Mouse (Mus musculus): ENCODE measurements around the gene Fam149b.
"Not testable (repeated sequence)": the region's sequence is repeated elsewhere in the genome, so short reads cannot be mapped to it uniquely, and the experiment has no call there.

Fam149b gene
- long read RNA-seq, experiment 1, full-length matches to known transcripts = 3 of 4 reads
- long read RNA-seq, experiment 1, partial matches to known transcripts = 0 of 4 reads
- long read RNA-seq, experiment 1, other reads (novel, unspliced or antisense) = 1 of 4 reads
- long read RNA-seq, experiment 2, partial matches to known transcripts = 6 of 9 reads
- long read RNA-seq, experiment 2, other reads (novel, unspliced or antisense) = 3 of 9 reads

- intact Hi-C loops (cut with DNase I) = loop anchor here (5.0 kb wide), 1 partner anchor 44 kb away; the partner anchor contains the start of gene Mrps16
These were observed at the start of gene Fam149b, which contains the start of gene Ecd for GRCm38 (mm10) chr14:20347991-20348541. TSS of gene Fam149b (plus strand) at chr14:20348162. TSS of gene Ecd (minus strand) at chr14:20348121.

GRCm38 (mm10) chr14:20305085-20305484 is 42.9 kb upstream of the Fam149b start:
- intact Hi-C loops (cut with DNase I) = not testable (repeated sequence)

DNA sequence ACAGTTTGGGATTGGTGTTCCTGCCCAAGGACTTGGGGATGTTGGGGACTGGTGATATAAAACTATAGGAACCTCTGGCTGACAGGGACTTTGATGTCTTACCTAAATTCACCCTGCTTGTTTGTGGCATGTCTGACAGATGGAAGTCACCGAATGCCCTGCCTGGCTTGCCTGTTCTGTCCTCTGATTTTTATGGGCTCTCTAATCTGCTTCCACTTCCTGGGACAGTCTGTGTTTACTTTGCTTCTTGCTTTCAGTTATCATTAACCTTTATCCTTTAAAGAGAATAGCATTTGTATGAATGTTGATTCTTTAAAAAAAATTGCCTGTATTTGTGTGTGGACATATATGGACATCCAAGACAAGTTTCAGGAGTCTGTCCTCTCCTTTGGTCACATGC is 32.8 kb upstream of the Fam149b start:
- intact Hi-C loops (cut with DNase I) = no loop called here

DNA sequence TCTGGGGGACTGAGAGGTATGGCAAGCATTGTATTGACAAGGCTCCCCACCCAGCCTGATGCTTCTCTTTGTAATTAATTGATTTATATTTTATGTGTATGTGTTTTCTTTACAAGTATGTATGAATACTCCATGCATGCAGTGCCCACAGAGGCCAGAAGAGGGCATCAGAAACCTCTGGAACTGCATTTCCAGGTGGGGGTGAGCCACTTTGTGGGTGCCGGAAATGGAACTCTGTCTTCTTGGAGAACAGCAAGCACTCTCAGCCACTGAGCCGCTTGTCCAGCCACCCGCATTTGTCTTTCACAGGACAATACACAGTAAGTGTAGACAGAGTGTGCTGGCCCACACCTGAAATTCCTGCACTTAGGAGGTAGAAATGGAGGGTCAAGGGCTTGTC is 28.5 kb upstream of the Fam149b start:
- intact Hi-C loops (cut with DNase I) = no loop called here

DNA sequence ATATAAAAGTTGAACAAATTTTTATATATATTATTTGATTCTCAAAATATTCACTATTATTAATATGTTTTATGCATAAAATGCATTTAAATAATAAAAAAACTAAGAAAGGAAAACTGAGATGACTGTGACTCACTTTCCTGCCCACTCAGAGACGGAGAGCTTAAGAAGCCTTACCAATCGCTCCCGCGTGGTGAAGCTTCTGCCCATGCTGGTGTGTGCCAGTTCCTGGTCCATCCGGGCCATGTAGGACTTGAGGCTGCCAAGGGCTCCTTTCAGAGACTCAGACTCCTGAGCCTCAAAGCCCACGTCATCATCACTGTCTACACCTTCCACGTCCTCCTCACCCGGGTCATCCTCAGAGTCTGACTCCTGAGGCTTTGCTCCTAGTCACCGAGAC is 23.8 kb upstream of the Fam149b start:
- intact Hi-C loops (cut with DNase I) = no loop called here

DNA sequence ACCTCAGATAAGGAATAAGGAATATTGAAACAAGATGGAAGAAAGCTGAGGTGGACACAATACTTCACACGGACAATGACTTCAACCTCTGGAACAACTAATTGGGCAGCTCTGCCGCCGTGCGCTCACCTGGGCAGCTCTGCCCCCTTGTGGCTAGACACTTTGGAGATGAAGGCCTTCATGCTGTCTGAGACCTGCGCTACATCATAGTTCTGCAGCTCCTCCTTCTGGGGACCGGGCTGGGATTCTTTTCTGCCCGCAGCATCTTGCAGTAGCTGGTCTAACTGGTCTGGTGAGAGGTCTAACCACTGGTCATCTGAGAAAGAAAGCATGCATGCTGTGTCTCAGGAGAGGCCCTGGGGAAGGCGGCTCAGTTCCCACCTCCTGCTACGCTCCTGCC is 19.5 kb upstream of the Fam149b start:
- intact Hi-C loops (cut with DNase I) = no loop called here

- intact Hi-C loops (cut with DNase I) = no loop called here
These were observed 16.6 kb upstream of the Fam149b start for GRCm38 (mm10) chr14:20331316-20331715.

GRCm38 (mm10) chr14:20339415-20339814 is 8.5 kb upstream of the Fam149b start:
- intact Hi-C loops (cut with DNase I) = no loop called here

GRCm38 (mm10) chr14:20340149-20340548 is 7.8 kb upstream of the Fam149b start:
- intact Hi-C loops (cut with DNase I) = no loop called here

DNA sequence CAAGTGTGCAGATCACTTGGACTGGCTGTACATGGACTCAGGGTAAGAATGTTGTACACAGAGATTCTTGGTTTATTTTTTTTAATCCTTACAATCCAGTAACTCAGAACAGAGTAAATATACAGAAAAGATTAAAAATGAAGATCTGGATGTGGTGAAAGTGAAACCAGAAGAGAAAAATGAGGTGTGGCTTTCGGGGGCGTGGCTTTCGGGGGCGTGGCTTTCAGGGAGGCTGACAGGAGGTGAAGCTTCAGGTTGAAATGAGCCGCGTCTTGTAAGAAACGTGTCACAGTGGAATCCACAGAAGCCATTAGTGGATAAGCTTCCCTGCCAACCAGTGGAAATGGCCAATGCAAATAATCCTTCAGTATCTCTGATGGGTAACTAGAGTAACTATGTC is 7.1 kb upstream of the Fam149b start:
- intact Hi-C loops (cut with DNase I) = no loop called here

DNA sequence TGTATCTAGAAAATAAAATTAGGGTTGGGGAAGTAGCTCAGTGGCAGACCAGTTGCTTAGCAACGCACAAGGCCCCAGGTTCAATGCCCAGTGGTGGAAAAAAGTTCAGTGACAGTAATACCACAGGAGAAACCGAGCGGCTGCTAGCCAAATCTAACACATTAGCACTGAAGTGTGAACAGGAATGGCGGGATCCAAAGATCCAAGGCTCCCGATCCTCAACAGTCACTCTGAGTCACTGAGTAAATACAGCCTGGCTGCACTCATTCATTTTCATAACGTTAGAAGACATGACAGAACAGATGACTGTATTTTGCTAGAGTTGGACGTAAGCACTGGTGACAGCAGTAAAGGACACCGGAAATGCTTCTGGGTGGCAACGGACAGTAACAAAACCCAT is 2.1 kb upstream of the Fam149b start:
- intact Hi-C loops (cut with DNase I) = loop anchor here (5.0 kb wide), 1 partner anchor 46 kb away; the partner anchor contains the start of gene Mrps16

DNA sequence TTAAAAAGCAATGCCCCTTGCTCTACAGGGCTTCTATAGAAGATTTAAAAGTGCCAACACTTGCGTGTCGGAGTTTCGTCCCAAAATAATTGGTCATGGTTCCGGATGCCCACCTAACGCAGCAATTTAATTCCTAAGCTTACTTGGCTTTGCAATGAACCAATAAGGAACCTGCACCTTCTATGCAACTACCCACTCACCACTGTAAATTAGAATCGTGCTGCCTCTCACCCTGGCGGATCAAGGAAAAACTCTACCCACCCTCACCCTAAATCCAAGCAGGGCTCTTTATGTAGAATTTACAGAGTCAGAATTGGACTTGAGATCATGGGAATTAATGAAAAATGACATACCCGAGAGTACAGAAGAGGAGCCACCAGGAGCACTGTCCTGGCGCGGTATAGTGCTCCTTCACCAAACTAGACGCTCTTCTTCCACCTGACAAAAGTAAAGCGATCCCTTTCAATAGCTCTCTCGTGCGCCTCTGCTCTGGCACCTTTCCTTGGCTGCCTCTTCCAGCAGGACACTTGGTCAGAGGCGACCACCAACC is 446 bp upstream of the Fam149b start:
- intact Hi-C loops (cut with DNase I) = loop anchor here (5.0 kb wide), 1 partner anchor 45 kb away; the partner anchor contains the start of gene Mrps16

DNA sequence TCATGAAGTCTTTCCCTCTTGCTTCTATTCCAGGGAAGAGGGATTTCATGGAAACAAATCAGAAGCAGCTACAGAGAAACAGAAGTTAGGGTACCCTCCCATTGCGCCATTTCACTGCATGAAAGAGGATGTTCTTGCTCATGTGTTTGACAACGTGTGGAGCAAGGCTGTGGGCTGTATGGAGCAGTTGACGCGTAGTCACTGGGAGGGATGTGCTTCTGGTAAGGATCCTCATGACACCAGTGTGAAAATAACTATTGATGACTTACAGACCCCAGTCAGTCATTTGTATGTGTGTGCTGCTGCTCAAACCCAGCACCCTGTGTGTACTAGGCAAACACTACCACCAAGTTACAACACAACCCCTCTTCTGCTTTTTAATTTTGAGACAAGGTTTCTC is 15.3 kb downstream of the Fam149b start:
- intact Hi-C loops (cut with DNase I) = no loop called here

DNA sequence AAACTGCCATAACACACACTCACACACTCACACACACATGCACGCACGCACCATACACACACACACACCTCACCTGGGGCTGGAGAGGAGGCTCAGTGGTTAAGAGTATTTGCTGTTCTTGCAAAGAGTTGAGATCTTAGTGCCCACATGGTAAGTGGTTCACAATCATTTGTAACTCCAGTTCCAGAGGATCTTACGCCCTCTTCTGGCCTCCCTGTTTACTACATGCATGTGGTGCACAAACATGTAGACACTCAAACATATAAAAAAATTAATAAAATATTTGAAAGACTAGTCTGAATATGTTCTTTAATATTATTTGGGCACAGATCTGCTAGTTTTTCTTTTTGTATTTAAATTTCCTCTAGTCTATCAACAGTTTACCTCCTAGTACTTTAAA is 20.3 kb downstream of the Fam149b start:
- intact Hi-C loops (cut with DNase I) = no loop called here

DNA sequence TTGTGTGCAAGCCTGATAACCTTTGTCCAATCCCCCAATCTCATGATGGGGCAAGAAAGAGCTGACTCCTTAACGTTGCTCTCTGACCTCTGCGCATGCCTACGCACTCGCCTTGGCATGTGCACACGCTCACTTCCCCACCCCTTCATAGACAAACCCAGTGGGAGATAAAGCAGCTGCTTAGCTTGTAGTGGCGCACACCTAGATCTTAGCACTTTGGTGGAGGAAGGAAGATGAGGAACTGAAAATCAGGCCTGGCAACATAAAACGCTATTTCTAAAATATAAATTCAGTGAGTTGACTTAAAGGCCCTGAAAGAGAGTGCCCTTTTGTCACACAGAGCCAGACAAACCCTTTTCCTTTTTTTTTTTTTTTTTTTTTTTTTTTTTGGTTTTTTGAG is 22.8 kb downstream of the Fam149b start:
- intact Hi-C loops (cut with DNase I) = no loop called here

DNA sequence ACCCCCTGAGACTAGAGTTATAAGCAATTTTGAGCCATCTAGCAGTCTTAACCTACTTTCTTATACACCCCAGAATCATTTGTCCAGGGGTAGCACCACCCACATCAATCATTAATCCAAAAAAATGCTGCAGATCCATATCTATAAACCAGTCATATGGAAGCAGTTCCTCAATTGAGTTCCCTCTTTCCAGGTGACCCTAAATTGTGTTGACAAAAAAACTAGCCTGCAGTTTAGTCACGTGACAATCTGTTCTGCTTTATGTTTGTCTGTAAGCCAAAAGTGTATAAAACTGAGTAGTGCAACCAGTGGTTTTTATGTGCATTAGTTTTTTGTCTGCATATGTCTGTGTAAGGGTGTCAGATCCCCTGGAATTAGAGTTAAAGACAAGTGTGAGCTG is 23.9 kb downstream of the Fam149b start:
- intact Hi-C loops (cut with DNase I) = no loop called here

DNA sequence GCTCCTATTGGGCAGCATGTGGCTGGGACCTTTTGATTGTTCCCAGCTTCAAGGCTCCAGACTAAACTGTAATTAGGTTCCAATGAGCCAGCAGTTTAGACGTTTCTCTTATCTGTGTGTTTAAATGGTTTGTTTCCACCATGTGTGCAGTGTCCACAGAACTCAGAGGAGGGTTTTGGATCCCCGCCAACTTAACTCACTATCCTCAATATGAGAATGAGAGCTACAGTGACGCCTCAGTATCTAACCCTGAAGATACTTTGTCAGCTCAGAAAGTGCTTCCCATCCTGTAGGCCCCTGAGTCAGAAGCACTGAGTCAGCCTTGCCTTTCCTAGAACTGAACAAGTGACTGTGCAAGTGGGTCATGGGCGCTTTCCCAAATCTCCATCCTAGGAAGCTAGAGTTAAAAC is 29.2 kb downstream of the Fam149b start:
- intact Hi-C loops (cut with DNase I) = no loop called here

DNA sequence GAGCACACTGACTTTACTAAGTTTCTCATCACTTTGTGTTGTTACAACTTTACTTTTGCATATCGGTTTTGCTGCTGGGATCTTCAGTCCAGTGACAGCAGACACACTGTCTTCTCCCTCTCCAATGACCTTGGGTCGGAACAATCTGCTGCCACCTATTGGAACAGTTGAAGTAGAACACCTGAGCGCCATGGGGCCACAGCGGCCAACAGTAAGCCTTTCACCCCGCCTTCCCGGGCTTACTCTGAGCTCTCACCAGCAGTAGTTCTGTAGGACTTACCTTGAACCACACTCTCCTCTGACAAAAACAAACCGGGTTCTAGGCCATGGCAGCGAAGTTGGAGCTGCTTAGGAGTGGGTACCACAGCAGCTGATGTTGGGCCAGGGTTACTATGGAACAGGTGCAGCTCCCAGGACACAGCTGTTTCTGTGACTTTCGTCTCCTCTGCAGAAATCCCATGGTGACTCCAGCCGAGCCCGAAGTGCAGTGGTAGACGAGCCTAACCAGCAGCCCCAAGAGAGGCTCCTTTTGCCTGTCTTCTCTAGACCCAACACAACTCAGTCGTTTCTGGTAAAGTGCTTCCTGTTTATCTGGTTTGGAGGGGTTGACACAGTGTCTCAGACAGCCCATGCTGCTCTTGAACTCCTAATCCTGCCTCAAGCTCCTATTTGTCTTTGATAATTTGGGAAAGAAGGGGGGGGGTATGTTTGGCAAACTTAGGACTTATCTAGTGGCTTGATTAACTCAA is 30.5 kb downstream of the Fam149b start:
- intact Hi-C loops (cut with DNase I) = no loop called here

DNA sequence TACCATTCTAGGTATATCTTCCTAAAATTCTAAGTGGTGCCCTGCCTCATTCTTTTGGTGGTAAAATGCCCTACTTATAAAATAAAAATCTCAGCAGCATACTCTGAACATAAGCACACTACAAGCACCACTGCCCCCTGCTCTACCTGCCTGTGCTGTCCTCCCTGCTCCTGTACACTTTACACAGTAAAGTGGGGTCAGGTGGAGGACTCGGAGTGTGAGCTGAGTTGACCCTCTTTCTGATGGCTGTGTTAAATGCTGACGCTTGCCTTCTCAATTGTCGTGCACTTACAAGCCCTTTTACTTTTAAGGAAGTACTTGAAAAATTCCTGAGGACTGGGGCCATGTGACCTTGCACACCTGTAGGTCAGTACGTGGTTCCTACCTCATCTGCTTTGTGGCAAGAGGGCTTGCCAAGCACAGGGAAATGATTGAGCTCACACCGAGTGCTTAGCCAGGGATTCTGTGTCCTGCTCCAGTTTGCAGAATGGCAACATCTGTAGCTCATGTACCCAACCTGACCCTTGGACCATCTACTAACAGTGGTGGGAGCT is 31.2 kb downstream of the Fam149b start:
- intact Hi-C loops (cut with DNase I) = no loop called here

- intact Hi-C loops (cut with DNase I) = no loop called here
These were observed 31.9 kb downstream of the Fam149b start for GRCm38 (mm10) chr14:20379753-20380430.

GRCm38 (mm10) chr14:20388441-20389129 is 40.6 kb downstream of the Fam149b start, which contains the start of gene Dnajc9:
TSS of gene Dnajc9 (minus strand) at chr14:20388910.
- intact Hi-C loops (cut with DNase I) = no loop called here

Data from adrenal gland (tissue).